Mouse (Mus musculus): ENCODE measurements around the gene Osbp. TPM values are rescaled to one million over a fixed set of nuclear protein-coding genes. Genes with fewer than 3 reads are reported as not detected.
"Not testable (repeated sequence)": the region's sequence is repeated elsewhere in the genome, so short reads cannot be mapped to it uniquely, and the experiment has no call there.

Osbp gene
- polyA plus RNA-seq, 1 experiment from 2014 or later: 3.3 TPM

DNA sequence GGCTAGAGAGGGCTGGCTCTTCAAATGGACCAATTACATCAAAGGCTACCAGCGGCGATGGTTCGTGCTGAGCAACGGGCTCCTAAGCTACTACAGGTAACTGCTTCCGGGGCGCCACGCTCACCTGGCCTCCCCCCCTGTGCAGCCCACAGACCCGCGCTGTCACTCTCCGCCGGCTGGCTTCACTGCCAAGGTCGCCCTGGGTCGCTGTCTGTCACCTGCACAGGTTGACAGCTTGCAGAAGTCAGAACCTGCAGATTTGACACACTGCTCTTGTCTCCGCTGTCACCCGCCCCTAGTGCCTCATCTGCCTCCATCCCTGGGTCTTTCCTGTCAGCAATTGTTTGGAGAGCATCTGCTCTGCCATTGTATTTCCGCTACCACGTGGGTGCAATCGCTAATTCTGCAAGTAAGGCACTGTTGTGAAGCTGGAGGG, 478 bp downstream of the Osbp start:
- peak overlapping the region; percentile 88 for H3K27ac ChIP-seq
- under 1% methylated on average over 18 of the region's 18 CpGs for WGBS

DNA sequence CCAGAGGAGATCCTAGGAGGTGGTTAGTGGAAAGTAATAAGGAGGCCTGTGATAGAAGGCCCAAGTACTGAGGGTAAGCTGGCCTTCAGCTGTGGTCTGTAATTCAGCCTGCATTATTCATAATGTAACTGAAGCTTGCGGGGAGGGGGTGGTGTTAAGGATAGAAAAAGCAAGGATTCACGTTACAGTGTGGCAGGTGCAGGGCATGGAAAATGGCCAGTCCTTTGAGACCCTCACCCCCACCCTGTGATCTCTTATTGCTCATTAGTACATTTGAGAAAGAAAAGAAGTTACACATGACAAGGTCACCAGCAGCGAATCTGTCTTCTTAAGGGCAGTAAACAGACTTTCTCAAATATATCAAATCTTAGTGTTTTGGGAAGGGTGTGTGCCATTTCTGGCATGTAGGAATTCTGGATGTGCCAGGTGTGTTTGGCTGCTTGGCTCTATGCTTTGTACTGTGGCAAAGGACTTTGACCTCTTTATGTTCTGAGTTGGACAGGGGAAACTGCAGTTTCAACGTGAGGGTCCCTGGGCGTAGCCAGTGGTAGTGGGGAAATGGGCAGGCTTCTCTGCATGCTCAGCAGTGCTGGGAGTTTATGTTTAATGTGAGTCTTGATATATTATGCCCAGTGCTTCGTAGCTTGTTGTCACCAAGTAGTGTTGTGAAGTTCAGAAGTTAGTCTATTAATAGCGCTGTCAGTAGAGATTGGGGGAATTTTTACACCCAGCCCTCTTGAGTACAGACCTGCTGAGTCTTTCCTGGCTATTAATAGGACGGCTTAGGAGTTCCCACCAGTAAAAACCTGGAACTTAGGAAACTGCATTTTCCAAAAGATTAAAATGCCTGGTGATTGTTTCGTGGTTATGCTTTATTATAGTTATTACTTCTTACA, 3.7 kb downstream of the Osbp start:
- WGBS: 92% methylated on average over 9 of the region's 9 CpGs
- Histone ChIP-seq H3K9me3 (no peaks in the 10 kb centered on the region; the same call in 1 of the 2 replicates), H3K27ac (no peak overlapping the region), H3K27me3 (ENCODE audit: poor library complexity, severe bottlenecking) (no peaks in the 10 kb centered on the region), H3K36me3 (replicated peaks) (peaks cover 50% of the 10 kb centered on the region), H3K4me3 (no peak overlapping the region), H3K4me1 (peaks cover 15% of the 10 kb centered on the region)
- DNase-seq (ENCODE audit: extremely low spot score, low spot score): no peak

More for the DNA sequence above, 478 bp downstream of the Osbp start:
- peak; percentile 20 for DNase-seq (ENCODE audit: extremely low spot score, low spot score)
- Histone ChIP-seq H3K36me3 (replicated peaks) (peaks cover 18% of the 10 kb centered on the region), H3K4me1 (peaks cover 15% of the 10 kb centered on the region), H3K27me3 (ENCODE audit: poor library complexity, severe bottlenecking) (no peaks in the 10 kb centered on the region), H3K4me3 (peak overlapping the region; percentile 85), H3K9me3 (no peaks in the 10 kb centered on the region; the same call in 1 of the 2 replicates)

DNA sequence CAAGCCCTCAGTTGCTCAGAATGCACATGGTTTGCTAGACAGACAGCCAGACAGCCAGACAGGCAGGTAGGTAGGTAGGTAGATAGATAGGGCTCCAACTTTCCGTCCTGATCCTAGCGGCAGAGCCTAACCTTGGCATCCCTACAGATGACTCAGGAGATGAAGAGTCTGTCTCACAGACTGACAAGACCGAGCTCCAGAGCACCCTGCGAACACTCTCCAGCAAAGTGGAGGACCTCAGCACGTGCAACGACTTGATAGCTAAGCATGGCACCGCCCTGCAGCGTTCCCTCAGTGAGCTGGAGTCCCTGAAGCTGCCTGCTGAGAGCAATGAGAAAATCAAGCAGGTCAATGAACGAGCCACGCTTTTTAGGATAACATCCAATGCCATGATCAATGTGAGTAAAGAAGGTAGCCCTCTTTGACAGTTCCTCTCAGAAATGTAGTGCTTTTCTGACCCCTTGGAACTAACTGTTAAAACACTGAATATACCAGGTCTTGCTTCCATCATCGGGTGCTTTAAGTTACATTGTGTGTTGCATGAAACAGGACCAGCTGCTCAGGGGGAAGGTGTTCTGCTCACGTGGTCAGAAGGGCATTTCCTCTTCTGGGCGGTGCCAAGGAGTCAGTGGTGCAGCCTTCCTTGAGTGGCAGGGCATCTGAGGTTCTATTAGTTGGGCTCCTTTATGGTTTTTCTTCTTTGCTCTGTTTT, 7.9 kb downstream of the Osbp start:
- no peaks in the 10 kb centered on the region for H3K27me3 ChIP-seq (ENCODE audit: poor library complexity, severe bottlenecking)
- DNase-seq (ENCODE audit: extremely low spot score, low spot score): no peak
- H3K4me1 ChIP-seq: no peaks in the 10 kb centered on the region
- H3K27ac ChIP-seq: no peak overlapping the region
- 92% methylated on average over 13 of the region's 13 CpGs for whole genome bisulfite sequencing
- H3K9me3 ChIP-seq: no peaks in the 10 kb centered on the region
- peaks cover 88% of the 10 kb centered on the region for H3K36me3 ChIP-seq (replicated peaks)
- H3K4me3 ChIP-seq: no peak overlapping the region

DNA sequence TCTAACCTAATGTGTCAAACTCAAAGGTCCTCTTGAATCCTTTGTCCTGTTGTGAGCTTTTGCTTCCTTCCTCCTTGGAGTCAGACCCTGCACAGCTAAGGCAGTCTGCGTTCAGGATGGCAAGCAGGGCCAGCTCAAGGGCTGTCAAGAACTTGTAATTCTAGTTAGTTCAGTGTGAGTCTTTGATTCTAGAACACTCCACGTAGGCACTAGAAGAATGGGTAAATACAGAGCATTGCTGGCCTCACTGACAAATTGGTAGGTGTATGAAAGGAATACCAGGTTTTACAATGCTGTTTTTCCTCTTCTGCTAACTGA, 8.4 kb downstream of the Osbp start:
- H3K36me3 ChIP-seq (replicated peaks): peaks cover 90% of the 10 kb centered on the region
- no peaks in the 10 kb centered on the region for H3K4me1 ChIP-seq
- H3K4me3 ChIP-seq: no peak overlapping the region
- no peaks in the 10 kb centered on the region for H3K9me3 ChIP-seq
- WGBS: 95% methylated on average over 2 of the region's 2 CpGs
- DNase-seq (ENCODE audit: extremely low spot score, low spot score): no peak
- H3K27ac ChIP-seq: no peak overlapping the region
- no peaks in the 10 kb centered on the region for H3K27me3 ChIP-seq (ENCODE audit: poor library complexity, severe bottlenecking)

DNA sequence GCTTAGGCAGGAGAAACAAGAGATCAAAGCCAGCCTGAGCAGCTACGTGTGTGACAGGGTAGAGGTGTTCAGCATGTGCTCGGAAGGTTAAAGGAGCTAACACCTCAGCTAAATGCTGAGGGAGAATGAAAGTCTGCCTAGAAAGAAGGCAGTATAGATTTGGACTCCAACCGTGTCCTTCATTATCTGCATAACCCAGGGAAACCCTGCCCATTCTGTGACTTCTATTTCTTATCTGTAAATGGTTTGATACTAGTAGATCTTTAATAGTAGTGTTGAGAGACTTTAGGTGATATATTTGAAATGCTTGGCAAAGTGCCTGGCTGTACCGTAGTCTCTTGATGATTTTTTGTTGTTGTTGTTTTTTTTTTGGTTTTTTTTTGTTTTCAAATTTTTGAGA, 9.9 kb downstream of the Osbp start:
- 94% methylated on average over 4 of the region's 4 CpGs for WGBS
- H3K27ac ChIP-seq: no peak overlapping the region
- no peaks in the 10 kb centered on the region for H3K4me1 ChIP-seq
- H3K4me3 ChIP-seq: no peak overlapping the region
- H3K9me3 ChIP-seq: no peaks in the 10 kb centered on the region
- no peaks in the 10 kb centered on the region for H3K27me3 ChIP-seq (ENCODE audit: poor library complexity, severe bottlenecking)
- peaks cover 100% of the 10 kb centered on the region for H3K36me3 ChIP-seq (replicated peaks)
- DNase-seq (ENCODE audit: extremely low spot score, low spot score): no peak

DNA sequence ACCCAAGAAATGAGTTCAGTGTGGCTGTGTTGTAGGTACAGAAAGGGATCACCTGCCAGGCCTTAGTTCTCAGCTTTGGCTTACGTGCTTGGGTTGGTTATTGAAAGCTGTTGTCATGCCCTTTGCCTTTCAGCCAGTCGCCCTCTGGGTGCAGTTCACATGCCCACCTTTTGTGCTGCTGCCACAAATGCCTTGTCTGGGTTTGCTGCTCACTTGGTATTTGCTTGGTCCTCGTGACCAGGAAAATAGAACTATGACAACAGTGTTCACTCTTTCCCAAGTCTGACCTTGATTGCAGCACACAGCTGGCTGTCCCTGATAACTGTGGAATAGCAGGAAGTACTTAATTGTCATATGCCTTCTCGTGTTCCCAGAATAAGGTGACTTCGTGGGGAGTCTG, 11.6 kb downstream of the Osbp start:
- no peaks in the 10 kb centered on the region for H3K27me3 ChIP-seq (ENCODE audit: poor library complexity, severe bottlenecking)
- DNase-seq (ENCODE audit: extremely low spot score, low spot score): no peak
- no peaks in the 10 kb centered on the region for H3K9me3 ChIP-seq
- H3K4me1 ChIP-seq: no peaks in the 10 kb centered on the region
- WGBS: 87% methylated on average over 5 of the region's 5 CpGs
- H3K4me3 ChIP-seq: no peak overlapping the region
- no peak overlapping the region for H3K27ac ChIP-seq
- H3K36me3 ChIP-seq (replicated peaks): peaks cover 100% of the 10 kb centered on the region

DNA sequence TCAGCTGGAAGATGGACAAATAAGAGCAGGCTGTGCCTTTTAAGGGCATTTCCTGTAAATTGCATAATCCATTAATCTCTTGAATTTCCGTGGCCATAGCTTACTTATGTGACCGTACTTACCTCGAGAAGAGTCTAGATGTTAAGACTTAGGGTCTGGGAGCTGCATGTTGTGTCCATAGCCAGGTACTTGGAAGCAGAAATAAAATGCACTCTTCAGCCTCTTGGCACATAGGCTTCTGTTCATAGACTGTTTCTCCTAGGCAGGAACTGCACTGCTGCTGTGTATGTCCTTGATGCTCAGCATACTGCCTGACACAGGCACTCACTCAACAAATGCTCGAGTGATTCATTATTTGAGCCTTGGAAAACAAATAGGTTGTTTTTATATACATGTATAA, 14.7 kb downstream of the Osbp start:
- Histone ChIP-seq H3K27me3 (ENCODE audit: poor library complexity, severe bottlenecking) (no peaks in the 10 kb centered on the region), H3K4me3 (no peak overlapping the region), H3K27ac (no peak overlapping the region), H3K36me3 (replicated peaks) (peaks cover 97% of the 10 kb centered on the region), H3K9me3 (no peaks in the 10 kb centered on the region), H3K4me1 (no peaks in the 10 kb centered on the region)
- WGBS: 91% methylated on average over 4 of the region's 4 CpGs
- no peak for DNase-seq (ENCODE audit: extremely low spot score, low spot score)

DNA sequence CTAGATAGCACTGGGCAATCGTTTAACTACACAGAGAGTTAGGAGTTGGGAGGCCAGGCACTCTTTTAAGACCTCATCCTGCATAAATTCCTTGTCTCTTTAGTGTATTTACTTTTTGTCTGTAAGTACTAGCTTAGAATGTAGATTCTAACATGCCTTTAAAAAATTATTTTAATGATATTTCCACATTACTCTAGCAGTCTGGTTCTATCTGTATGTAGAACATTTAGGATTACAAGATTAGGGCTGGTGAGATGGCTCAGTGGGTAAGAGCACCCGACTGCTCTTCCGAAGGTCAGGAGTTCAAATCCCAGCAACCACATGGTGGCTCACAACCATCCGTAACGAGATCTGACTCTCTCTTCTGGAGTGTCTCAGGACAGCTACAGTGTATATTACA, 18.9 kb downstream of the Osbp start:
- not testable (repeated sequence) for DNase-seq (ENCODE audit: extremely low spot score, low spot score); H3K4me3 ChIP-seq; H3K9me3 ChIP-seq; H3K4me1 ChIP-seq; H3K27ac ChIP-seq; H3K27me3 ChIP-seq (ENCODE audit: poor library complexity, severe bottlenecking)
- H3K36me3 ChIP-seq (replicated peaks): peaks cover 97% of the 10 kb centered on the region
- 84% methylated on average over 5 of the region's 5 CpGs for WGBS

DNA sequence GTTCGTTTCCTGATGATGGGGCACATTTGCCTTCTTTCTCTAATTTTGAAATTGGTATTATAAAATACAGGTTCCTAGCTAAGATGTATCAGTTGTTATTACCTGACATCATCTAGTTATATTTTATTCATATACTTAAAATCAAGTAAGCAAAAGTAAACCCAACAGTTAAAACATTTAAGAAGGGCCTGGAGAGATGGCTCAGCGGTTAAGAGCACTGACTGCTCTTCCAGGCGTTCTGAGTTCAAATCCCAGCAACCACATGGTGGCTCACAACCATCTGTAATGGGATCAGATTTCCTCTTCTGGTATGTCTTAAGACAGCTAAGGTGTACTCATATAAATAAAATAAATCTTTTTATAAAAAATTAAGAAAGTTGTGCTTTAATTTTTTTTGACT, 22.1 kb downstream of the Osbp start:
- no peaks in the 10 kb centered on the region for H3K4me1 ChIP-seq
- no peaks in the 10 kb centered on the region for H3K9me3 ChIP-seq
- H3K27ac ChIP-seq: no peak overlapping the region
- no peak for DNase-seq (ENCODE audit: extremely low spot score, low spot score)
- no peaks in the 10 kb centered on the region for H3K27me3 ChIP-seq (ENCODE audit: poor library complexity, severe bottlenecking)
- 91% methylated on average over 3 of the region's 3 CpGs for WGBS
- H3K4me3 ChIP-seq: no peak overlapping the region
- H3K36me3 ChIP-seq (replicated peaks): peaks cover 96% of the 10 kb centered on the region

DNA sequence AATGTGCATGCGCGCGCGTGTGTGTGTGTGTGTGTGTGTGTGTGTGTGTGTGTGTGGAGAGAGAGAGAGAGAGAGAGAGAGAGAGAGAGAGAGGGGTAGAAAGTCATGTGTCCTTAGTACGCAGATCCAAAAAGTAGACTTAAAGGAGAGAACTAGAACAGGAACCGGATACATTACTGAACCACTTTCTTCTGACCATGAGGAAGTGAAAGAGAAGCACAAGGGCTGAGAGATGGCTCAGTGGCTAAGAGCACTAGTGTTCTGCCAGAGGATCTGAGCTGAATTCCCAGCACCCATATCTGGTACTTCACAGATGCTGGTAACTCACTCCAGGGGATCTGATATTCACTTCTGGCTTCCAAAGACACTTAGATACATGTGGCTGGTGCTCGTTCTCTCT, 23.6 kb downstream of the Osbp start:
- no peaks in the 10 kb centered on the region for H3K9me3 ChIP-seq
- H3K27me3 ChIP-seq (ENCODE audit: poor library complexity, severe bottlenecking): no peaks in the 10 kb centered on the region
- no peaks in the 10 kb centered on the region for H3K4me1 ChIP-seq
- no peak for DNase-seq (ENCODE audit: extremely low spot score, low spot score)
- no peak overlapping the region for H3K4me3 ChIP-seq
- no peak overlapping the region for H3K27ac ChIP-seq
- H3K36me3 ChIP-seq (replicated peaks): peaks cover 94% of the 10 kb centered on the region
- WGBS: 94% methylated on average over 7 of the region's 7 CpGs

DNA sequence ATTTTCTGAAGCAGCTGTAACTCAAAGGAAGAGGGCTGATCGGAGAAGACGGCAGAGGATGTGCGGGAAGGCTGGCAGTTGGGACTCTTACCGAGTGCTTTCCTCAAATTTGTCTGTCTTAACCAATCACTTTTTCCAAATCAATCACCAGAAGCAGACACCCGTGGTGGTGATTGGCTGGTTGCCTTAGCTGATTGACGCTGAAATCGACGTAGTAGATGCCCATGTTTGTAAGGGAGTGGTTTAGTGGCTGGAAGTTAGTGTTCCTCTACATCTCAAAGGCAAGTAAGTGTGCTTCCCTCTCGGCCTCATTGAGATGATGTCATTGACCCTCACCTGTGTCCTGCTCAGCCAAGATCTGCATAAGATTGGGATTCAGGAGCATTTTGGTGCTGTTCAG, 26.3 kb downstream of the Osbp start:
- DNase-seq (ENCODE audit: extremely low spot score, low spot score): no peak
- Histone ChIP-seq H3K27ac (no peak overlapping the region), H3K27me3 (ENCODE audit: poor library complexity, severe bottlenecking) (no peaks in the 10 kb centered on the region), H3K4me1 (no peaks in the 10 kb centered on the region), H3K4me3 (no peak overlapping the region), H3K36me3 (replicated peaks) (peaks cover 85% of the 10 kb centered on the region), H3K9me3 (no peaks in the 10 kb centered on the region)
- 94% methylated on average over 9 of the region's 9 CpGs for WGBS

DNA sequence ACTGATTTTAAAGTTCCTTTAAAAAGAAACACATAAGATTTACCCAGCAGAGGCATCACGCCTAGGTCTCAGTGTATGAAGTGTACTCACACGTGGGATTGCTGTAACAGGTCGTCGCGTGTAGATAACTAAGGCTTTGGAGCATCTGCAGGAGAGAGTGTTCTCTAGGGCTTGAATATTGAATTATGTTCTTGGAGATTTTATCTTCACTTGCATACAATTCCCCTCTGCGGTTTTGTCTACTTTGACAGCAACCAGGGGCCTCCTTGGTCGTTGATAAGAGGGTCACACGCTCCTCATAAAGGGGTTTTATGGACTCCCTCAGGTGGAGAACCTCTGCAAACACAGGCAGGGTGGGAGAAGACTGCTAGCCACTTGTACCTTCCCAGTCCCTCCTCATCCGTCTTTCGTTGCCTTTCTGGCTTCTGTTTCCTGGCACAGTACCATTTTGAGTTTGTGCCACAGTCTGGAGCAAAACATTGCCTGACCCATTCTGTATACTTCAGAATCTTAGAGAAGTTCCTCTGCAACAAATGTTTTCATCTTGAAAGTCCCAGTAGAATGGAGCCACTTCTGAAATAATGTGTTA, 26.8 kb downstream of the Osbp start:
- Histone ChIP-seq H3K27ac (no peak overlapping the region), H3K4me3 (no peak overlapping the region), H3K9me3 (no peaks in the 10 kb centered on the region), H3K27me3 (ENCODE audit: poor library complexity, severe bottlenecking) (no peaks in the 10 kb centered on the region), H3K4me1 (no peaks in the 10 kb centered on the region), H3K36me3 (replicated peaks) (peaks cover 80% of the 10 kb centered on the region)
- 97% methylated on average over 10 of the region's 10 CpGs for WGBS
- DNase-seq (ENCODE audit: extremely low spot score, low spot score): no peak
